Mouse (Mus musculus) kidney, embryonic 16.5 days (tissue): ENCODE results near the gene Tnik. TPM values are rescaled to one million over a fixed set of nuclear protein-coding genes. Genes with fewer than 3 reads are reported as not detected.

Experiments
- ATAC-seq: fragments of 200-750 bp; cut with Nextera tagmentation; 2 replicates; pipeline ENCODE4 v1.8.0; 2017; ENCODE audit warnings: moderate TSS enrichment; ENCODE audit not compliant: low FRiP score, low TSS enrichment
- H3K27ac ChIP-seq: fragments of 300-500 bp; sonication (generic); 2 replicates; pipeline ENCODE4 v1.5.1; 2014; ENCODE audit warnings: low read length
- H3K27me3 ChIP-seq: fragments of 300-500 bp; sonication (generic); 2 replicates; pipeline ENCODE4 v1.6.1; 2014; ENCODE audit warnings: low read length, control low read depth, mixed read lengths; ENCODE audit not compliant: insufficient read depth
- H3K36me3 ChIP-seq: fragments of 300-500 bp; sonication (generic); 2 replicates; pipeline ENCODE4 v1.6.1; 2014; ENCODE audit warnings: low read length, control low read depth, mixed read lengths; ENCODE audit not compliant: insufficient read depth
- H3K4me1 ChIP-seq: fragments of 300-500 bp; sonication (generic); 2 replicates; pipeline ENCODE4 v1.6.1; 2014; ENCODE audit warnings: low read length, control low read depth, mixed read lengths; ENCODE audit not compliant: insufficient read depth
- H3K4me2 ChIP-seq: fragments of 300-500 bp; sonication (generic); replicated peaks from 2 replicates; pipeline ENCODE4 v1.6.1; 2014; ENCODE audit warnings: low read depth, low read length
- H3K4me3 ChIP-seq: fragments of 300-500 bp; sonication (generic); 2 replicates; pipeline ENCODE4 v1.5.1; 2014; ENCODE audit warnings: mild to moderate bottlenecking, low read length
- H3K9ac ChIP-seq: fragments of 300-500 bp; sonication (generic); replicated peaks from 2 replicates; pipeline ENCODE4 v1.6.1; 2014; ENCODE audit warnings: low read length
- H3K9me3 ChIP-seq: fragments of 300-500 bp; sonication (generic); 2 replicates; pipeline ENCODE4 v1.6.1; 2016; ENCODE audit warnings: low read length, control low read depth
- WGBS: fragments of 180-500 bp; shearing (Covaris S2); extraction: QIAGEN DNeasy Blood & Tissue Kit; methylation state at CpG from one replicate; pipeline ENCODE4 v1.1.7; 2014; 5-methylcytosine and 5-hydroxymethylcytosine counted together
- polyA plus RNA-seq: library from polyadenylated mRNA; unstranded; fragments of >200 nt; fragmentation: Nextera tagmentation; extraction: Ambion mirVana; gene quantifications from 2 replicates; pipeline ENCODE4 v1.2.1, GENCODE M21; 2015

Tnik gene
- polyA plus RNA-seq, 1 experiment from 2014 or later: 2.7 TPM

DNA sequence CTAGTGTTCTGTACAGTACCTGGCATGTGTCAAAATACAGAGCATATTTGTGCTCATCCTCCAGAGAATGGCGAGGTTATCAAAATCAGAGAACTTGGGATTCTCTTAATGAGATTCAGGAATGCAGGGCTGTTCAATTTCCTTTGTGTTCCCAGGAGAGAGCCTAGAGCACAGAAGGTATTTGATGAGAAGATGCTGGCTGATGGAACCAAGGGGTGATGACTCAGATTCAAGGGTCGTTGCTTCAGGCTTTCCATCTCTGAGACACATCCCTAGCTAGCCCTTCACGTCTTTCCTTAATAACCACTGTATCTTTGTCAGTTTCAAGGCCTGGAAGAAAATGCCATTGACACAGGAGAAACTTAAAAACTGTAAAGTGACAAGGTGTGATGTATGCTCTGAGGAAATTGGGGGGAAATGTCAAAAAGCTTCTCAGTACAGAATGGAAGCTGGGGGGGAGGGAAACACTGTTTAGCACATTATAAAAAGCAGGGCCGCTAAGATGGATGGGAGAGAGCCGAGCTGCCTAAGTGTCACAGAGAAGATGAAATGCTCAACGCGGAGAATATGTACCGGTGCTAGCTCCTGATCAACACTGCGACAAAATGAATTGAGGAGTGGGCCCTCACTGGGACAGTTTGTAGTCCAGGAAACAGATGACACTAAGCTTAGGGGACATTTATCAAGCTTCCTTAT, 380.4 kb downstream of the Tnik start:
- no peaks in the 10 kb centered on the region for H3K4me1 ChIP-seq
- no peak overlapping the region for H3K9ac ChIP-seq
- no peak for ATAC-seq
- H3K27me3 ChIP-seq: no peaks in the 10 kb centered on the region
- H3K4me3 ChIP-seq: no peak overlapping the region
- WGBS: 63% methylated on average over 9 of the region's 9 CpGs
- no peaks in the 10 kb centered on the region for H3K9me3 ChIP-seq
- no peak overlapping the region for H3K4me2 ChIP-seq
- no peaks in the 10 kb centered on the region for H3K36me3 ChIP-seq
- no peak overlapping the region for H3K27ac ChIP-seq

DNA sequence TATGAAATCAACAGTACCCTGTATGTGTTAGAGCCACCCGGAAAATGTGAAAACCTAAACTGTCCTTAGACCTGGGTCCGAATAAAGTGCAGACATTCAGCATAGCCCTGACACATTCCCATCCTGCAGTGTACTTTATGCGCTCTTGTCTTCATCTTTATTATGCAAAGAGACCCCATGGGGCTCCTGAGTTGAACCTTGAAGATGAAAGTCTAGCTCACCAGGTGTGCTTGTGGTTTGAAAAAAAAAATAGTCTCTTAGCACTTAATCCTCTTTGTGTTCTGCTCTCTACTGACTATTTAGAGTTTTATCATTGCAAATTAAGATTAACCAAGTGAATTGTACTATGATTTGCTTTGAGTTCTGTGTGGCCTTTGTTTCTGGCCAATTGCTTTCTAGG, 389.6 kb downstream of the Tnik start:
- H3K9ac ChIP-seq: no peak overlapping the region
- no peaks in the 10 kb centered on the region for H3K9me3 ChIP-seq
- no peak for ATAC-seq
- no peak overlapping the region for H3K27ac ChIP-seq
- no peak overlapping the region for H3K4me2 ChIP-seq
- WGBS: 83% methylated on average over 3 of the region's 3 CpGs
- H3K36me3 ChIP-seq: no peaks in the 10 kb centered on the region
- H3K4me1 ChIP-seq: no peaks in the 10 kb centered on the region
- no peaks in the 10 kb centered on the region for H3K27me3 ChIP-seq
- no peak overlapping the region for H3K4me3 ChIP-seq

DNA sequence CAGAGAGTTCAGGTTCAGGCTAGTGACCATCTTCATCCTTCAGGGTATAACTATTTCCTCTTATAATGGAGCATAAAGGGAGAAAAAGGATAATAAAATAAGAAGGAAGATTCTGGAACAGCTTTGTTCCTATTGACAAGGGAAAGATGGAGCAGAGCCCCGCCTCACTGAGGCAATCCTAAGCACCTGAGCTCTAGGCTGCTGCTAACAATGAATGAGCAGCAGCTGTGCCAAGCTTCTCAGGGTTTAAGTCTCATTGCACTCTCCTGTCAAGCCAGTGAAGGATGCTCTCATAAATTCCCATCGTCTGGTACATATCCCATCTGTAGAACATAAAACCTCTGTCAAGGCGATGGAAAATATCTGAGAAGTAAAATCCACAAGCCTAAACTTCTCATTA, 390.0 kb downstream of the Tnik start:
- H3K4me1 ChIP-seq: no peaks in the 10 kb centered on the region
- H3K9me3 ChIP-seq: no peaks in the 10 kb centered on the region
- H3K4me2 ChIP-seq: no peak overlapping the region
- H3K27ac ChIP-seq: no peak overlapping the region
- no peak for ATAC-seq
- no peak overlapping the region for H3K9ac ChIP-seq
- no peak overlapping the region for H3K4me3 ChIP-seq
- 56% methylated on average over 3 of the region's 3 CpGs for WGBS
- H3K27me3 ChIP-seq: no peaks in the 10 kb centered on the region
- no peaks in the 10 kb centered on the region for H3K36me3 ChIP-seq

DNA sequence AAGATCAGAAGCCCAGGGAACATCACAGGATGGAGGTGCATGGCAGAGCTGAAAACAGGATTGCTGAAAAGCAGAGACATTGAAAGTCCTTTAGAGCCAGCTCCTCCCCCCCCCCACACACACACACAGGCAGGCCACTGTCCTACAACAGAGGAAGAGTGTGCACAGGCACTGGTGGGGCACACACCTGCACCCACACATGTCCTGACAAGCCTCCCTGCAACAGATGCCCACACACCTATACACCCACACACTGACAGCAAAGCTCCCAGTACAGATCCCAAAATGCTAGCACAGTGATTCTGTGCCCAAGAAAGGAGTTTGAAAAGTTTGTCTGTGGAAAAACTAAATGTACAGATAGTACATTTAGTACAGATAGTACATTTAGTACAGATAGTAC, 391.7 kb downstream of the Tnik start:
- Histone ChIP-seq H3K27me3 (no peaks in the 10 kb centered on the region), H3K27ac (no peak overlapping the region), H3K4me3 (no peak overlapping the region), H3K9ac (no peak overlapping the region), H3K36me3 (no peaks in the 10 kb centered on the region), H3K9me3 (no peaks in the 10 kb centered on the region), H3K4me2 (no peak overlapping the region), H3K4me1 (no peaks in the 10 kb centered on the region)
- ATAC-seq: no peak

DNA sequence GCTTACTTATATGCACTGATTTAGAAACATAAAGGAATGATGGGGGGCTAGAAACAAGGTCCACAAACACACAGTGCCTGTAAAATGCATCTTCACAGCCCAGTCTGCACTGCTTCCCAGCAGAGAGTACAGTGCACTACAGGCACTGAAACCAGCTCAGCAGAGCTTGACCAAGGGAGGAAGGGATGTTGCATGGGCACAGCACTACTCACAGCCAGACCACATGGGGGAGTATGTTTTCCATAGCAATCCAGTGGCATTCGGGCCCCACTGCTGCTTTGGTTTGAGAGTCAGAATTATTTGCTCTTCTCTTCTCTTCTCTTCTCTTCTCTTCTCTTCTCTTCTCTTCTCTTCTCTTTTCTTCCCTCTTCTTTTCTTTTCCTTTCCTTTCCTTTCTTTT, 395.3 kb downstream of the Tnik start:
- peak; percentile 95 for ATAC-seq
- no peaks in the 10 kb centered on the region for H3K4me1 ChIP-seq
- WGBS: 33% methylated on average over 1 of the region's 1 CpGs

DNA sequence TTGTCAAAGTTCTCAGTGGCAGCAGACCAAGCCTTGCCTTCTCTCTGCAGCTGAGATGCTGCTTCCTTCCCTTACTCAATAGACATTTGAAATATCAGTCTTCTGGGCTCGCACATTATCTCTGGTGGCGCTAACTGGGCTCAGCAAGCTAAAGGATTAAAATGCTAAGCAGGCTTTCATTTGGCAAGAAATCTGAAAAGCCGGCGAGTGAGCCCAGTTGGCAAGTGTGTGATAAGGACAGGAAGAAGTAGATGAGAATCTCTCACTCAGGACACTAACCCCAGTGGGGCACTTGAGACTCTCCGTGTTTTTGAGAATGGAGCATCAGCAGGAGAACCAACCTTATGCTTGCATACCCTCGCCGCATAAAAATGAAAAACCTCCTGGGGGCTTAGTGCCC, 417.8 kb downstream of the Tnik start:
- peaks cover 5% of the 10 kb centered on the region; the same call in 1 of the 2 replicates for H3K9me3 ChIP-seq
- H3K4me1 ChIP-seq: no peaks in the 10 kb centered on the region
- H3K27me3 ChIP-seq: no peaks in the 10 kb centered on the region
- no peak overlapping the region for H3K4me3 ChIP-seq
- no peaks in the 10 kb centered on the region for H3K36me3 ChIP-seq
- no peak overlapping the region for H3K27ac ChIP-seq
- 88% methylated on average over 7 of the region's 7 CpGs for WGBS
- ATAC-seq: no peak
- H3K9ac ChIP-seq: no peak overlapping the region
- H3K4me2 ChIP-seq: no peak overlapping the region

More for the DNA sequence above, 395.3 kb downstream of the Tnik start:
- H3K27me3 ChIP-seq: no peaks in the 10 kb centered on the region
- H3K9me3 ChIP-seq: no peaks in the 10 kb centered on the region
- no peak overlapping the region for H3K4me3 ChIP-seq
- no peak overlapping the region for H3K4me2 ChIP-seq
- no peak overlapping the region for H3K27ac ChIP-seq
- H3K36me3 ChIP-seq: no peaks in the 10 kb centered on the region
- no peak overlapping the region for H3K9ac ChIP-seq

DNA sequence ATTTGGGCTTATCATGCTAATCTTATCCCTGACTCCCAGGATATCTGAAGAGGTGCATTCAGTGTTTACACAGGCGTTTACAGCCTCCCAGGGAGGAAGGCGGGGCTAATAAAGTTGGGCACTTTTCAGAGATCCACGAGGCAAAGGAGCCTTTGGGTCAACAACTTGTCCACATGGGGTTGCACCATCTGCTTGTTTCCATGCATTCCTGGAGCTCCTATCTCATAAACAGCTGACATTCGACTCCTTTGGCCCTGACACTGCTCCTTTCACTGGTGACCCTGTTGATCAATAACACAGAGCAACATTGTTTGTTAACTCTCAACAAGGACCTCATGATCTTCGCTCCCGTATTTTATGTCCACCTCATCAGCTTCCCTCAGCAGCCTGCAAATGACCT, 418.9 kb downstream of the Tnik start:
- peaks cover 5% of the 10 kb centered on the region; the same call in 1 of the 2 replicates for H3K9me3 ChIP-seq
- no peaks in the 10 kb centered on the region for H3K27me3 ChIP-seq
- H3K4me1 ChIP-seq: no peaks in the 10 kb centered on the region
- 34% methylated on average over 6 of the region's 6 CpGs for WGBS
- H3K36me3 ChIP-seq: no peaks in the 10 kb centered on the region
- no peak overlapping the region for H3K27ac ChIP-seq
- H3K4me2 ChIP-seq: no peak overlapping the region
- peak; percentile 51; the same call in 1 of the 2 replicates for ATAC-seq
- H3K9ac ChIP-seq: no peak overlapping the region
- no peak overlapping the region for H3K4me3 ChIP-seq

DNA sequence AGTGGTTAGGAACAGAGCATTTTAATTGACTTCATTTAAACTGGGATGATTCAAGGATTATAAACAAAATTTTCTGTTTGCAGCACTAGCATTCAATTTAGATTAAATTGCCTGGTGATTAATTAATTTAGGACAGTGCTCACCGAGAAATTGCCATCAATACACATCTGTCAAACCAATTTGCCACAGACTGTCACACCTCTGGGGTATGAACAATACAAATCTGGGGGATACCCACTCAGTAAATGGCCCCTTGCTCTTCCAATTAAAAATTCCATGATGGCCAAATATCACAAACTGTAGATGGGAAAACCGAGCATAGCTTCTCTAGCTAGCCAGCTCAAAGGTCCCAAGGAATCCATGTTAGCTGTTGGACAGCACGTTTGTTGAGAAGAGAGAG, 419.4 kb downstream of the Tnik start:
- 78% methylated on average over 3 of the region's 3 CpGs for WGBS

DNA sequence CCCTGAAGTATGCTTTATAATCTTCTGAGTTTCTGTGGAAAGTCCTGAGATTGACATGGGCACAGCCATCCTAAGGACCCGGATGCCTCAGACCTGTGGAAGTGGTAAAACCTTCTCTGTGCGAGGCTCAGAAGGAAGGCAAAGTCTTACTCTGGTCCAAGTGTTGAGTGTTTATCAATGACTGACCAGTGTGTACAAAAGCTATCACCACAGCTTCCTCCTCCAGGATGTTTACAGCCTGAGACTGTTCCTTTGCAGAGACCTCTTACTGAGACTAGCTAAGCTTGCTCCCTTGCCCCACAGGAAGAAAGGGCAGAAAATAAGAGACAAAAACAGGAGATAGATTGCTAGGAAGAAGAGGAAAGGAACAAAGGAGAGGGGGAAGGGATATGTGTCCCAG, 422.5 kb downstream of the Tnik start:
- H3K4me2 ChIP-seq: no peak overlapping the region
- no peaks in the 10 kb centered on the region for H3K4me1 ChIP-seq
- no peak overlapping the region for H3K27ac ChIP-seq
- no peak overlapping the region for H3K9ac ChIP-seq
- WGBS: 85% methylated on average over 2 of the region's 2 CpGs
- no peaks in the 10 kb centered on the region for H3K36me3 ChIP-seq
- no peaks in the 10 kb centered on the region for H3K27me3 ChIP-seq
- no peaks in the 10 kb centered on the region for H3K9me3 ChIP-seq
- no peak overlapping the region for H3K4me3 ChIP-seq
- ATAC-seq: no peak

More for the DNA sequence above, 419.4 kb downstream of the Tnik start:
- Histone ChIP-seq H3K27me3 (no peaks in the 10 kb centered on the region), H3K4me2 (no peak overlapping the region), H3K9me3 (peaks cover 5% of the 10 kb centered on the region; the same call in 1 of the 2 replicates), H3K9ac (no peak overlapping the region), H3K36me3 (no peaks in the 10 kb centered on the region), H3K27ac (no peak overlapping the region), H3K4me3 (no peak overlapping the region), H3K4me1 (no peaks in the 10 kb centered on the region)
- ATAC-seq: no peak

DNA sequence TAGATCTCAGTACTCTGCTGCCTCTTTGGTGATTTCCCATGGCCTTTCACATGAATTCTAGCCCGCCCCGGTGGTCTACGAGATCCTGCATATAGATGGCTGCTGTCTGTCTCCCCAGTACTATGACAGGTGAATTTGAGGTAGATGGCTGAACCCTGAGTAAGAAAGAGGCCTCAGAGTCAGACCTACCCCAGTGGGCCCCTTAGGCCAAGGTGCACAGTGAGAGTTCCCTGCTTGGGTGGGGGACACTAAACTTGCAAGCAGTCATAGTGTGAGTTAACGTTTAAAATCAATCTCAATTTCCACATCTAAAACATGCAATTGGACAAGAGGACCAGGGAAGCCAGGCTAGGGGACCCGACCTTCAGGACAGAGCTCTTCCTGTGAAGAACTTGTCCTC, 431.8 kb downstream of the Tnik start:
- ATAC-seq: no peak
- Histone ChIP-seq H3K4me2 (no peak overlapping the region), H3K27ac (no peak overlapping the region)

More for the DNA sequence above, 431.8 kb downstream of the Tnik start:
- no peak overlapping the region for H3K9ac ChIP-seq
- H3K9me3 ChIP-seq: no peaks in the 10 kb centered on the region
- WGBS: 88% methylated on average over 5 of the region's 5 CpGs
- H3K27me3 ChIP-seq: no peaks in the 10 kb centered on the region
- H3K4me1 ChIP-seq: no peaks in the 10 kb centered on the region
- no peaks in the 10 kb centered on the region for H3K36me3 ChIP-seq
- no peak overlapping the region for H3K4me3 ChIP-seq
